Mouse (Mus musculus) thymus, postnatal 4 days (tissue): ENCODE measurements around the gene Btk.
A peak's percentile ranks its signal among the peaks of the same experiment; 100 is the strongest.

ENCODE experiments used
- DNase-seq: peaks from one replicate; pipeline ENCODE4 v3.0.0; 2021

Btk gene

GRCm38 (mm10) chrX:134580528-134581305, 2.7 kb downstream of the Btk start:
- DNase-seq = no peak

DNA sequence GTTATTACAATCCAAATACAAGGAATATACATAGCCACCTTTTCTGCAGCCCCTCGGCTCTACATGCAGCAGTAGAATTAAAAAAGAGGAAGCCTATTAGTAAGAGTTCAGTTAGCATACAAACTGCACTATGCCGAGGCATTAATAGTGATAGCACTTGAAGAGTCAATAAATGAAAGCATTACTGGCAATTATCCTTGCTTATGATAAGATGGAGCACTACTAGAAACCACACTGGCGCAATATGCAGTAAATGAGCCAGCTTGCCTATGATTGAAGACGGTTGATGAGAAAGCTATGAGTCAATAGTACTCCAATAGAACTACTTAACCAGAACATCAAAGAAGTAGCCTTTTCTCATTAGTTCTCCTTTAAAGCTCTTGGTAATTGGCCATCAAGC, 5.5 kb downstream of the Btk start:
- no peak for DNase-seq

GRCm38 (mm10) chrX:134566536-134567222, 16.7 kb downstream of the Btk start:
- DNase-seq = no peak

DNA sequence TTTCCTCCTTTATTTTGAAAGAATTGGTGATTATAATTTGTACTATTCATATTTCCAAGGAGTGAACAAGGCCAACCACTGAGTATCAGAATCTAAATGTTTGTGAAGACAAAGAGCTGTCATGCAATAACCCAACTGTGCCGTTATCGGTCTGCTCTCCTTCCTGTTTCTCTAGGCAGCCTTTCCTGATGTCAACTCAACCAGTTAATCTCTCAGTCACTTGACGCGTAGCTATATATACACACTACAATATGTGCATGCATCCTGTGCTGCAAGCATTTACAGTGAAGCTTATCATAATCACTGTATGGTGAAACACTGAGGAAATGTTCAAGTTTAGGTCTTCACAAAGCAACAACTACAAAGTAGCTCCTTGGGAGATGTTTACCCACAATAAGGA, 19.0 kb downstream of the Btk start:
- no peak for DNase-seq

GRCm38 (mm10) chrX:134554425-134554824, 28.9 kb downstream of the Btk start:
- DNase-seq = no peak

- DNase-seq = no peak
Measured at GRCm38 (mm10) chrX:134553326-134553725, 30.0 kb downstream of the Btk start.

DNA sequence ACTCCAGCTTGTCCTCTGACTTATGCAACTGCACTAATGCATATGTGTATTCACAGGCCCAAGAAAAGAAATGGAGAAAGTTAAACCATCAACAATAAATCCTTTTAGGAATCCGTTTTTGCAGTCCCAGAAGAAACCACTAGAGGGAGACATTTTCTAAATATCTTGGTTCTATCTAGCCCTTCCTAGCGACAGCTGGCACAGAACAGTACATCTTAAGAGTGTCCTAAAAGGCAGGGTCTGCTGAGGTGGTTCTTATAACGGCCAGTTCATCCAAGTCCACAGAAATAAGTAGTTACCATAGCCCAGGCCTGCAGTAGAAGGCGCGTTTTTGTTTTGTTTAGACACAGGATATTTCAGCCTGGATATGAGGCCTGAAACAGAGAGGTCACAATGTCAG, 32.5 kb downstream of the Btk start:
- DNase-seq = peak; percentile 7

DNA sequence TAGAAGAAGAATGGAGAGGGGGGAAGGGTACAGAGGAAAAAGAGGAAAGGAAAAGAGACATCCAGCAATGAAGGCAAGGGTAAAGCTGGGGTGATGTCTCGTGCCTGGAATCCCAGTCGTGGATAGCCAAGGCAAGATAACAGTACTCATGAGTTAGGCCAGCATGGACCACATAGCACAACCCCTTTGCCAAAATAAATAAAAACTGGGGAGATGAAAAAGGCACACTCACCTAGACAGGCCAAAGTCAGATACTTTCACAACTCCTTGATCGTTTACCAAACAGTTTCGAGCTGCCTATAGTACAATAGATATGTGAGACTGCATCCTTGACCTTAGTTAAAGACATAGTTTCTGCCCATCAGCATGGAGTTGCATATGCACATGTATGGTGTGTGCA, 36.0 kb downstream of the Btk start:
- no peak for DNase-seq

DNA sequence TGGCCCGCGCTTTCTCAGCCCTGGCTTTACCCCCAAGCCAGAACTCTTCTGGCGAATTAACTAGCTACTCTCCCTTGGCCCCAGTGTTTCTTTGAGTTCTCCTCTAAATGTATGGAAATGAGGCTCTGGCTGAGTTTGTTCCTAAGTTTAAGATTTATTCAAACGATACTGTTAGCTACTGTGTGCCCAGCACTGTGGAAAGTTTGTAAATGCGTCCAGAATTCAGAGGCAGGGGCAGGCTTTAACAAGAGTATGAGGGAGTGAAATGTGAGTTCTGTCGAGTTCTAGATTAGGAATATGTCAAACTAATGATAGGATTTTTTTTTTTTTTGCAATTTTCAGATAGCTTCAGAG, 41.4 kb downstream of the Btk start:
- no peak for DNase-seq

GRCm38 (mm10) chrX:134541145-134541954, 42.0 kb downstream of the Btk start, which contains the start of gene Timm8a1:
Gene Timm8a1 (minus strand): TSS chrX:134541865.
- DNase-seq = peak; percentile 63

DNA sequence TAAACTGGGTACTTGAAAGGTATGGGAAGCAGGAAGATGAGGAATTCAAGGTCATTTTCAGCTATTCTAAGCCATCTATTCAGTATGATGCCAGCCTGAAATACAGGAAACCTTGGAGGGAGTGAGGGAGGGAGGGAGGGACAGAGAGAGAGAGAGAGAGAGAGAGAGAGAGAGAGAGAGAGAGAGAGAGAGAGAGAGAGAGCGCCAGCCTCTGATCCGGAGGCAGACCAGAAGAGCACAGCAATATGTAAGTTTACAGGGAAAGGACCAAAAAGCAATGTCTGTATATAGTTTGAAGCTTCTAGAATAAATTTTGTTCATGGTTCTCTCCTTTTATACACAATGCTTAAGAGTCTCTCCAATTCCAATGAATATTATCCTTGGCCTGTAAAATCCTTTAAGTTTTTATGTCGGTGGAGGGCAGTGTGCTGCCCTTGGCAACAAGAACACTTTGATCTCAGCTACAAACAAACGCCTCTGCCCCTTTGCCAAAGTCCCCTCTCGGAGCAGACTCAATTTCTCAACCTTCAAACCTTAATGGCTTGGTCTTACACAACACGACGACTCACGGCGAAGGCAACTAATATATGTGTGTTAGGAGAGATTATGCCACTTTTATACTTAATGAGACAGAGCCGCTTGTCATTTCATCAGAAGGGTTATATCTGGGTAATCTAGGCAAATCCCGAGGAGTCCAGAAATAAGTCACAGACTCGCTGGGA, 42.8 kb downstream of the Btk start:
- no peak for DNase-seq

GRCm38 (mm10) chrX:134539795-134540194, 43.6 kb downstream of the Btk start:
- peak; percentile 41 for DNase-seq

DNA sequence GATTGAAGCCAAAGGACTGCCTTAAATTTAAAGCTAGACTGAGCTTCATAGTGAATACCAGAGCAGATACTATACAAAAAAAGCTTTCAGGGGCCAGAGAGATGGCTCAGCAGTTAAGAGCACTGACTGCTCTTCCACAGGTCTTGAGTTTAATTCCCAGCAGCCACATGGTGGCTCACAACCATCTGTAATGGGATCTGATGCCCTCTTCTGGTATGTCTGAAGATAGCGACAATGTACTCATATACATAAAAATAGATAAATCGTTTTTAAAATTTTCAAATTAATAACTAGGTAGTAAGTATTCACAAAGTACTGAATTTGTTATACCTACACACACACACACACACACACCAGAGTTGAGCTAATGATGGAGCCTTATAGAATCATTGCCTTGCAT, 50.0 kb downstream of the Btk start:
- no peak for DNase-seq

DNA sequence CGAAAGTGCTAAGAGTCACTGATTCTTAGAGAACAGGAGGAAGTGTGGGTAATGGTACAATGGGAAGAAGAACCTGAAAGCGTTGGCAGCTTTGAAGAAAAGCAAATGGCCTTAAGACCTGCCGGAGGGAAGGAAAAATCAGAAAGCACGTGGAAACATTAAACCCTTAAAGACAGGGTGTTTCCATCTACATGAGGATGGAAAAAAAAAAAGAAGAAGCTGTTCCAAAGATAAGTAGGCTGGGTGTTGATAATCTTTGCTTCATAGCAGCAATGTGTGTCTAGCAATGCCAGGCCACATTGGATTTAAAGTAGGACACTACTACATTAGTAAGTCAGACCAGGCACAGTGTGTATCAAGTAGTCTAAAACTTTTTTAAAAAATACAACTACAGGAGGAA, 58.1 kb downstream of the Btk start:
- no peak for DNase-seq

- no peak for DNase-seq
Measured at GRCm38 (mm10) chrX:134523772-134524171, 59.6 kb downstream of the Btk start.

GRCm38 (mm10) chrX:134509473-134509872, 73.9 kb downstream of the Btk start:
- no peak for DNase-seq

DNA sequence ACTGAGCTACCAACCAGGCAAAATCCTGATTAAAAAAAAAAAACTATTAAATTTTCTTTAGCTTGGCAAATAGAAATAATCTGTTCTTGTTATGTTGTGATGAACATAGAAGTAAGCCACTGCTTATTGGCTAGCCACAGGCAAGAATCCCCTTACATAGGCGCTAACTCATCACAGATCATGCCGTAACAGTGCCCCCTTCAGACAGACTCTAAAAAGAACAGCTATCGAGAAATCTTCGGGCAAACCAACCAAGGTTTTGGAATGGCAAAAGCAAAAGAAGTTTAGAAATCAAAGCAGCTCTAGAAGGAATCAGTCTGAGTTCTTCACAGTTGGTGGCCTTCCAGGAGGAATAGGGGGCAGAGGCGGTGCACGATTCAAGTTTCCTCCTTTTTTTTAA, 75.4 kb downstream of the Btk start:
- no peak for DNase-seq

DNA sequence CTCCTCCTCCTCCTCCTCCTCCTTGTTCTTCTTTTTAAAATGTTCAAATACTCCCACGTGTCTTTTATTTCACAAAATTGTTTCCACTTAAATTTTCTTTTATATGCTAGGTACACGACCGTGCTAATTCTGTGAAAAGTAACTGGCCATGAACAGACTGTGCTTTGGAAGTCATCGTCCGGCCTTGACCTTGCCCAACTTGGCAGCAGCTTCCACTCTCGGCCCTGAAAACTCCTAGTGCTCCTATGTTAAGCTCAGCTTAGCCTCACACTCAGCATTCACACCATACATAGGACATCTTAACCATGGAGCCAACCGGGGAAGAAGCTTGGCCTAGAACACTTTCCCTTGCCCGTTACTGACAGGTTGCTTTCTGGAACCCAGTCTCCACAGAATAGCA, 82.7 kb downstream of the Btk start:
- DNase-seq = no peak
